Mouse (Mus musculus) stomach, postnatal 0 days (tissue): ENCODE data around the gene Pipox.

ENCODE experiments used
- CTCF ChIP-seq: IDR thresholded peaks from 2 replicates; pipeline ENCODE4 v1.5.1; 2016; ENCODE audit warnings: antibody characterized with exemption, low read depth, mild to moderate bottlenecking, moderate library complexity
- EP300 ChIP-seq: optimal IDR thresholded peaks from 2 replicates; pipeline ENCODE3; 2016; ENCODE audit warnings: antibody characterized with exemption

DNA sequence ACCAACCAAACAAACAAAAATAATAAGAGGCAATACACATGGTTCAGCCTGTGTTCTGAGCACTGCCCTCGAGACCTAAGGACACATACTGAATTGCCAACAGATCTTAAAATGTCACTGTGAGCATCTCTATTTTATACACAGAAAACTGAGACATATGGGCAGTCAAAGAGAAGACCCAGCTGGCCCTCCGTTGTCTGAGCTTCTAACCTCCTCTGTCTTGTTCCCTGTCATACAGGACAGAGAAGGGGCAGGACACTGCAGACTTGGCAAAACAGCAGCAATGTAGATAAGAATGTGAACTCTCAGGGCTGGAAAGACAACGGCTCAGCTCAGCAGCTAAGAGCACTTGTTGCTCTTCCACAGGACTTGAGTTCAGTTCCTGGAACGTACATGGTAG is 14.6 kb upstream of the Pipox start:
- TF ChIP-seq CTCF (no peak), EP300 (no peak)
